Mouse (Mus musculus): ENCODE results near the gene Gm20696. TPM values are rescaled to one million over a fixed set of nuclear protein-coding genes. Genes with fewer than 3 reads are reported as not detected.

Gm20696 gene
- total RNA-seq, 2 experiments from 2014 or later: 4.9 to 10.1 TPM

- peak in 1 of 2 experiments; percentile 14 for DNase-seq
Observed at GRCm38 (mm10) chr6:99519806-99520675, 146.6 kb downstream of the Gm20696 start.

- DNase-seq: no peak
Observed at GRCm38 (mm10) chr6:99519052-99519451, 147.5 kb downstream of the Gm20696 start.

DNA sequence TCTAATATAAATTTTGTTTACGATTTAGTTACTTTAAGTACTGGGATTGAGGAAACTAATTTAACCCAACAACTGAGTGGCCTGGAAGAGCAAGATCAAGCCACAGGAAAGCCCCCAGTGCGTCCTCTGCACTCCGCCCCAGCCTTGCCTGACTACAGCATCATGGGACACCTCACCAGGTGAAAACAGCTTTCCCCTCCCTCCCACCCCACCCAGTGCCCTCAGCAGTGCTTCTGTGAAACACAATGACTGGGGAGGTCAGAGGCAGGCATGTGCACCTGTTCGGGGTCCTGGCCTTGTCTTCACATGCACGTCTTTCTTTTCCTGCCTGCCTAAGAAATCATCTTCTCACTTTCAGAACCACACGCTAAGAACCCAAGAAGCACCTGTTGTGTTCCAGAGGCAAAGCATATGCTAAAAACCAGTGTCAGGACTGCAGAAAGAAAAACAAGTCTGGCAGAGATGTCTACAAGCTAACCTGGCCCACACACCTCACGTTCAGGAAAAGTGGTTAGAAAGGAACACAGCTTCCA, 150.9 kb downstream of the Gm20696 start:
- no peak for DNase-seq

- no peak for DNase-seq
Observed at GRCm38 (mm10) chr6:99511862-99512261, 154.7 kb downstream of the Gm20696 start.

- peak in 1 of 2 experiments; percentile 18 for DNase-seq
Observed at GRCm38 (mm10) chr6:99509189-99509592, 157.4 kb downstream of the Gm20696 start.

- DNase-seq: no peak
Observed at GRCm38 (mm10) chr6:99506816-99507215, 159.8 kb downstream of the Gm20696 start.

GRCm38 (mm10) chr6:99503741-99504140, 162.9 kb downstream of the Gm20696 start:
- DNase-seq: no peak

DNA sequence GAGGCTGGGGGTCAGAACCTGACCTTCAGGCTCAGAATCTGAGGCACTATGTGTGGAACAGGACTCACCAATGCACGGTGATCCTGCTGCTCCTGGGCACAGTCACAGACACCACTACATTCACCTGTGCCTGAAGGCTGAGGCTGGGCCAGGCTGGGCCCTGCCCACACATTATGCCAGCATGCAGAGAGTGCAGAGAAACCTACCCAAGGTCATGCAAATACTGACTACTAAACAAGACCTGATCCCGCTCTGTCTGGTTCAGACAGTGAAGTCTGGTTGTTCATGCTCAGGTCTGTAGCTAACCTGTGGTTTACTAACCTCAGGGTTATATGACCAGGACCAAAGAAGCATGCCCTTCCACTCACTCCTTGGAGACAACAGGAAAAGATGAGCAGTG, 163.9 kb downstream of the Gm20696 start:
- DNase-seq: no peak

DNA sequence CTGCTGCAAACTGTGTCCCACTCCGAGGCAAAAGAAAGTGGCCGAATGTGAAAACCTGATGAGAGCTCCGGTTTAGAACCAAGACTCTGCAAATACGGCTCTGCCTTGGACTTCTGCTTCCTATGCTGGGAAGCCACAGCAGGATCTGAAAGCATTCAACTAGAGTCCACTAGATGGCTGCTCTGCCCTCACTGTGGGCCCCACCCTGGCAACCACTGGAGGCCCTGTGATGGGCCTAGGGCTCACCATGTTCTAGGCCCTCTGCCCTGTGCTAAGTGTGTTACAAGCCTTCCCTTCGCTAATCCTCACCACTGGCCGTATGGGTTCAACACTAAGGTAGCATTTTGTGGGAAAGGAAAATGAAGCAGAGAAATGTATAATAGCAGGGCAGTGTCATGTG, 164.3 kb downstream of the Gm20696 start:
- DNase-seq: no peak

DNA sequence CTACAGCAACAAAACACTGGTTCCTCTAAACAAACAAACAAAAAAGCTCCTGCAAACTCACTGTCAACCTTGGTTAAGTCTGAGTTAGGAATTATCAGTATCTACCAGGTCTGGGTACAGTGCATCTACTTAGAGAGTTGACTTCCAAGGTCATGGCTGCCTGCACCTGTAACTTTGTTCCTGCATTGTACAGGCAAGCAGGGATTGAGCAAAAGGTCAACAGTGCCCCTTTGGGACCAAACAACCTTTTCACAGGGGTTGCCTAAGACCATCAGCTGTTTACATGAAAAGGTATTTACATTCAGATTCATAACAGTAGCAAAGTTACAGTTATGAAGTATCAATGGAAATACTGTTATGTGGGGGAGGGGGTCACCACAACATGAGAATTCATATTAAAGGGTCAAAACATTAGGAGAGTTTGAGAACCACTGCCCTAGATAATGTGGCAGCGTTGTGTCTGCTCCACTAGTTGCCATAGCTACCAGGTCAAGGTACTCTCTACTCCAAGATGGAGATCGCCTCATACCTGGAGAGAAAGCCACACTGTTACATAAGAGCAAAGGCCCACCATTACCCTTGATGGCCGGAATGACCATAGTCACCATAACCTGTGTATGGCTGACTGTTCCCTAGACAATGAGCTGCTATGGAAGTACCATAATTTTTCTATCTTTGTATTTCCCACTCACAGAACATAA, 165.9 kb downstream of the Gm20696 start:
- no peak for DNase-seq

DNA sequence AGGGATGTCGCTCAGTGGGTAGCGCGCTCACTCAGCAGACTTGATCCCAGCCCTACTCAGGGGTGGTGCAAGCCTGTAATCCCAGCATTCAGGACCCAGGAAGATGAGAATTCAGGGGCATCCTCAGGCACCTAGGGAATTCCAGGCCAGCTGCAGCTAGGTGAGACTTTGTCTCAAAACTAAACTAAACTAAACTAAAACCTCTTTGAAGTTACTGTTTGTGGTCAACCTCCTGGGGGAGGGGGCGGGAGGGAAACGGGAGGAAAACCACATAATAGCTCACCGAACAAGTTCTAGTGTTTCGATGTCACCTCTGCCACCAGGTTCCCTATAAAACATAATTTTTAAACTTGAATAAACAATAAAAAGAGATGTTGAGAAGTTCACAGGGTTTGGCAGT, 168.5 kb downstream of the Gm20696 start:
- DNase-seq: no peak

DNA sequence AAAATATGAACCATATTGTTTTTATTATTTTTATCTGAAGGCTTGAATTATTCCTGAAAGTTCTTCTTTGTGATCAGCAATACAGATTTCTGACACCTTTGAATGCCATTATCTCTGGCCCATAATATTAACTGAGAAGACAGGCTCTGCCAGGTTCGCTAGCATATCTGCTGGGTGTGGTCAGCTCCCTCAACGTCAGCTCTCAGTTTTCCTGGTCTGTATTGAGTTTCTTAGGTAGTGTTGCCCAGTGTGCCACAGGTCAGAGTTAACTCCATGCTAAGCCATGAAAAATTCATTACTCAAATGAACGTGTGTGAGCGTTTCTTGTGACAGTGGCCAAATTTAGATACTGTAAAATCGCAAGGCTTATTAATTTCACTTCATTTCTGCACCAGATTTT, 170.5 kb downstream of the Gm20696 start:
- DNase-seq: no peak

DNA sequence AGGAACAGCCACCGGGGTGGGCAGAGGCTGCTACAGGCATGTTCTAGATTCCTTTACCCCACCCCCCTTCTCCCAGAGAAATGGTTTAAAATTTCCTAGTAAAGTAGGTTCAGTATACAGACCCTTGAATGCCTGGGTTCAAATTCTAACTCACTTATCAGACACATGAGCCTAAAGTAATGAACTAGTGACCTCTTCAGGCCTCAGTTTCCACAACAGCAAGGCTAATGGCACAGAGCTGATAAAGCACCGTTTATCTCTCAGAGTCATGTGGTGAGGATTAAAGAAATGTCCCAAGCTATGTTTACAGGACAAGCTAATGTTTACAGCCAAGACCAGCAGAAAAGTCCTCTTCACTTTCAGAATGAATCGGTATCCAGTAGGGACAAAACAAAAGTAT, 173.7 kb downstream of the Gm20696 start:
- no peak for DNase-seq

DNA sequence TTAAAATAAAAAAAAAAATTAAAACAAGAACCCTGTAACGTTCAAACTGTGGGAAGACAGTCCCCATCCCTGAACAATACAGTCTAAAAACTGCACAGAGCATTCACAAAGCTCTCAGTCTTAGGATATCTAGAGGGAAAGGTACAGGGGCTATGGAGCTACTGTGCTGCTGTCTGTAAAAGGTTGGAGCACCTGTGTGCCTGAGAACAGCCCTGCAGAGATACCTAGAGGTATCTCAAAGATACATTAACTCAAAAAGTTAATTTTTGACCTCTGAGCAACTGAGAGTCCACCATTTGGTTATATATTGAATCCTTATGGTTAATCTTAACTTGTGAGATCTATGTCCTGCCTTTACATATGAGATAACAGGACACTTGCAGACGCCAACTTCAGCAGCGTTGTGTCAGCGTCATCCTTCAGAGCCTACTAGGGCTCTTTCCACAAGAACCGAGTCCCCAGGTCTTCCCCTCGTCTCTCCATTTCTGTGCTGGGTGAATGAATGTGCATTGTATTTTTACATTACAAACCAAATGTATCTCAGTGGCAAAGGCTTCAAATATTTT, 174.5 kb downstream of the Gm20696 start:
- DNase-seq: no peak

DNA sequence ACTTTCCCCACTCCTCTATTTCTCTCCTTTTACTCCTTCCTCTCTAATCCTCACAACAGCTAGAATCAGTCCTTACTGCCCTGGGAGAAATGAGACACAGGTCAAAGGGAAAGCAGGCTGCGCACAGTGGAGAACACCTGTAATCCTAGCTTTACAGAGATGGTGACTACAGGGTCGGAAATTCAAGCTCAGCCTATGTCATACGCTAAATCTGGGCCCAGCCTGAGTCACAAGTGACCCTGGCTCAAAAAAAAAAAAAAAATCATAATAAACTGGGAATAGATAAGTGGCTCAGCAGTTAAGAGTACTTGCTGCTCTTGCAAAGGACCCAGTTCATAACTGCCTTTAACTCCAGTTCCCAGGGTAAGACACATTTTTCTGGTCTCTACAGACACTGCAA, 175.5 kb downstream of the Gm20696 start:
- no peak for DNase-seq

GRCm38 (mm10) chr6:99489900-99490648, 176.5 kb downstream of the Gm20696 start:
- no peak for DNase-seq

DNA sequence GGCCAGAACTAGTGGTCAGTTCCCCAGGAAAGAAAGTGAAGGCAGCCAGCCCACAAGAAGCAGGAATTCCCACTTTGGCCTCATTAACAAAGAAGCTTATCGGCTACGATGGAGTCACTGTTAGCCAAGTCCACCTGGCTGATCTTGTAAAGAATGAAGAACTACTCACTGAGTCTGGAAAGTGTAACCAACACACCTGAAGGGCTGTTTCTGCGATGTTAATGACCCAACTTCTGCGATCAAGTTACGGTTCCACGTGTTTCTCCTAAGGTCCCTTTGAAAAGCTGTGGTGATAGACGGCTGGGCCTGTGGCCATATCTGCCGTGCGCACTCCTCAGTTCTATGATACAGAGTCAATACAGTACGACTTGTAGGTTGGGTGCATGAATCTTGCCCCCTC, 177.2 kb downstream of the Gm20696 start:
- no peak for DNase-seq

- DNase-seq: no peak
Observed at GRCm38 (mm10) chr6:99485884-99486640, 180.5 kb downstream of the Gm20696 start.

DNA sequence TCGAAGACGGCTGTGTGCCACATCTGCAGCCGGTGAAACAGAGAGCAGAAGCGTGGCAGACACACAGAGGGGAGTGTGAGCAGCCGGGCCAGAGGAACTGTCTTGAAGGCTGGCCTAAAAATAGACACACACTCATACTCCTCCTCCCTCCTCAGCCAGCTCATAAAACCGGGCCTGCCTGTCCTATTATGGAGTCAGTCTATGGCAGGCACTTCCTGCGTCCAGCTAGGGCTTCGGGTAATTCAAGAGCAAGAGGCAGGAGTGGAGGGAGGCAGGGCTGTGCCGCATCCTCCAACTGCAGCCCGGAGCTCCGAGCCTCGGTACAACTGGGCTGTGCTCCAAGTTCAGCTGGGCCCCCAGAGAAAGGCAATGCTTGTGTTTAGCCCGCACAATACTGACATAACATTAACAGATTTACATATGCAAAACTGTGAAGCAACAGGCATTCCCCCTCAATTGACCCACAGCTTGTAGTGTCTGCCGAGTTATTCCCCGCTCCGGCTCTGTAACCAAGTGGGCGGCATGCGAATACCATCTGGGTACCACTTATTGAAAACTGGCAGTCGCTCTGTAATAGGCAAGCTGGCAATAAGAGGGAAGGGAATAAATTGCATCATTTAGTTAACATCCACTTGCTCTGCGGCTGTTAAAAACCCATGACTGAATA, 181.2 kb downstream of the Gm20696 start:
- peak; percentile 83 to 88 for DNase-seq

DNA sequence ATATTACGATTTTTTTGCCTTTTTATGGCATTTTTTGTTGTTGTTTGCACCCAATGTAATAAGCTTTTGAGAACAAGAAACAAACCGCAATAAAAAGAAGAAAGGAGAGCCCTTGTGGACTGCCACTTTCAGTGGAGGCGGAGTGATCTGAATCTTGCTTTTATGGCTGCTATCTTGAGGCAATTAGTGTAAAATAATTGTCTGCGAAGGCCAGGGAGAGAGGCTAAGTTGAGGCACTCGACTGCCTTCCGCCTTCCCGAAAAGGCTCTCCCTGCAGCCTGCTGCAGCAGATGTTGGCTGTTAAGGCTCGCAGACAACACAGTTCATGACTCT, 181.7 kb downstream of the Gm20696 start:
- DNase-seq: no peak

DNA sequence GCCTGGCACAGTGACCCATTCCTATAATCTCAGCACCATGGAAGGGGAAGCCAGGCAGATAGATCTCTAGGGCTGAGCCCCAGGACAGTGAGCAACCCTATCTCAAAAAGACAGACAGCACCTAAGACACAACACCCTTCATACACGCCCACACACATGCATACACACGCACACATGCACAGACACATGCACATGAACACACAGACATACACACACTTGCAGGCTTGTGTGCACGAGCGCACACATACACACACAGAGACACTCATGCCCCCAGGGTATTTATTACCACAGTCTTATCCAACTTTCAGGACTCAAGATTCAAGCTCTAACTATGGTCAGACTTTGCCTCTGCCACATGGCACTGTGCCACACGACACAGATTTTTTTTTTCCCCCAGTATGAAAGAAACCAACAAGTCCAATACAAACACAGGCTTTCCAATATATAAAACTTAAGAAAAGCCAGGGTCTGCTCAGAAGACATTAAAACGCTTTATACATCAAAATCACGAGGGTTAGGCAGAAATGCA, 182.3 kb downstream of the Gm20696 start:
- no peak for DNase-seq

All from layer of hippocampus, postnatal 36 days (tissue).